Mouse (Mus musculus) olfactory bulb, adult 2 months (tissue): ENCODE data around the gene Fbn1.

Experiments
- CTCF ChIP-seq: fragments of 200-500 bp; IDR thresholded peaks from 2 replicates; pipeline ENCODE4 v1.5.1; 2012; ENCODE audit warnings: low read depth, mild to moderate bottlenecking, low read length, moderate library complexity; ENCODE audit not compliant: insufficient read depth
- POLR2A ChIP-seq: fragments of 200-500 bp; IDR thresholded peaks from 2 replicates; pipeline ENCODE4 v1.6.1; 2012; ENCODE audit warnings: mild to moderate bottlenecking, low read depth, low read length, moderate library complexity; ENCODE audit not compliant: insufficient read depth

DNA sequence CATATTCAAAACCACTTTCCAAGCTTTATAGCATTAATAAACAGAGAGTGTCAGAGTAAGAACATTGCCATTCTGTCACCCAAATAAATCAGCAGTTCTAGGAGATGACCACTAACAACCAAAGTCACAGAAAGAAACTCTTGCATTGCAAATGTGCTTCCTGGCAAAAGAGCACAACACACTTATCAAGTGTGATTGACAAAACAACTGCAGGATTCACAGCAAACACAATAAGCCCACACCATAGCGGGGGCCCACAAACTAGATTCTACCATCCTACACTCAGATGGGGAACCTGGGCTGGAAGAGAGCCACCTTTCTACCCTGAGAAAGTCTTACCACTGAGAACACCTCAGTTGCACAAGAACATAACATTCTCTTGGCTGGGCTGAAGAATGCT, 17.8 kb downstream of the Fbn1 start:
- TF ChIP-seq POLR2A, result no peak
- no peak for TF ChIP-seq CTCF
